Mouse (Mus musculus): ENCODE measurements around the gene Vmn1r125.
"Not testable (repeated sequence)": the region's sequence is repeated elsewhere in the genome, so short reads cannot be mapped to it uniquely, and the experiment has no call there.

The Vmn1r125 gene

GRCm38 (mm10) chr7:21271879-21272278 is at the start of gene Vmn1r125:
Gene Vmn1r125, plus strand, starts transcription at chr7:21272179.
- DNase-seq (ENCODE audit: low read depth, low spot score), result not testable (repeated sequence)

GRCm38 (mm10) chr7:21260517-21260916 is 11.5 kb upstream of the Vmn1r125 start, which contains the start of gene Vmn1r124:
Gene Vmn1r124, minus strand, starts transcription at chr7:21260617.
- not testable (repeated sequence) for DNase-seq (ENCODE audit: low read depth, low spot score)

- not testable (repeated sequence) for DNase-seq (ENCODE audit: low read depth, low spot score)
Measured at GRCm38 (mm10) chr7:21301367-21301766, 29.4 kb downstream of the Vmn1r125 start, which contains the start of gene Vmn1r126. Gene Vmn1r126, minus strand, starts transcription at chr7:21301467.

GRCm38 (mm10) chr7:21319761-21320160 is 47.8 kb downstream of the Vmn1r125 start, which contains the start of gene Vmn1r127:
Gene Vmn1r127, minus strand, starts transcription at chr7:21319861.
- DNase-seq (ENCODE audit: low read depth, low spot score), result not testable (repeated sequence)

All from mesoderm, embryonic 11.5 days (tissue).